Mouse (Mus musculus): ENCODE measurements at regions not wholly inside any gene's neighbourhood (a gene's known extent, or its start where the extent isn't known, plus 50 kb on each side); places are given as distances from the start of the nearest gene placed in this dataset.

DNA sequence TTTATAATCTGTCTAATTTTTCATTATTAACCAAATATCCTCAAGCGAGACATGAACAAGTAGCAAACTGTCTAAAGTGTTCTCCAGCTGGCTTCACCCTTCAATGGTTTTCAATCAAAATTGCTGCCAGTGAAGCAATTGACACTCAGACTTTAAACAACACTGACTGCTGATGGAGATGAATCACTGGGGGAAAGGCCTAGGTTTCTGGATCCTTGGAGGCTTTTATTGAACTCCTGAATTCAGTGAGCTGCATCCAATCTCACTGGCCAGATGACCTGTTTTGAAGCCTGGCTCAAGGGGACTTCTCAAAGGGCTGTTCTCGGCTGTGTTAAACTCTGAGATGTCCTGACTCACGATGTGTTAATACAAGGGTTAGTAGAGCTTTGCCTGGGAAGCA is 134.5 kb upstream of the Tnfaip3 start:
- TF ChIP-seq CTCF (IDR thresholded peaks at IDR 0.05; ENCODE audit: low read depth) (no peak), EP300 (IDR thresholded peaks at IDR 0.05; ENCODE audit: low read depth) (no peak)
